In genomic region chr1:120258245-120258644, GRCm38 (mm10) we compare ENCODE assay signal across 12 mouse cellular contexts. TPM values are rescaled to one million over a fixed set of nuclear protein-coding genes. Genes with fewer than 3 reads are reported as not detected.
A peak's percentile ranks its signal among the peaks of the same experiment; 100 is the strongest.
DNase-seq lines count a peak whose midpoint lies in the region; ATAC-seq lines count a peak whose summit lies in the region.
"Had no signal": no experiment of that assay in that cellular context is flagged by ENCODE, and none has a peak within 500 bp of the region (broad histone marks: within the 10 kb centered on the region; RNA-seq: fewer than 3 reads in every experiment).

No protein-coding gene starts in this region.

- no peak for ATAC-seq in erythroblast, adult 5-6 weeks (replicated peaks; ENCODE audit: low FRiP score, poor library complexity, severe bottlenecking)
- no peak for ATAC-seq in midbrain, embryonic 13.5 days
- ATAC-seq in liver, embryonic 13.5 days (ENCODE audit: low read depth), result no peak
- ATAC-seq in stomach, embryonic 16.5 days (ENCODE audit: insufficient read depth, low FRiP score), result no peak
- ATAC-seq: forebrain, embryonic 15.5 days had no signal

- H3K27me3 ChIP-seq in erythroblast, embryonic 14.5 days (ENCODE audit: control insufficient read depth), result no peaks in the 10 kb centered on the region
- H3K27me3 ChIP-seq in midbrain, embryonic 10.5 days (ENCODE audit: low read depth, poor library complexity, severe bottlenecking), result peaks cover 9% of the 10 kb centered on the region
- H3K27me3 ChIP-seq in midbrain, embryonic 13.5 days, result 0 out of 2 replicates have a peak, but pooled peaks cover 1% of the 10 kb centered on the region
- H3K27me3 ChIP-seq in liver, embryonic 13.5 days, result no peaks in the 10 kb centered on the region
- H3K27me3 ChIP-seq in stomach, embryonic 16.5 days (ENCODE audit: control insufficient read depth, insufficient read depth, low read length), result 0 out of 2 replicates have a peak, but pooled peaks cover 2% of the 10 kb centered on the region
- H3K27me3 ChIP-seq: forebrain, embryonic 15.5 days; hindbrain, embryonic 12.5 days had no signal

- DNase-seq in midbrain, embryonic 10.5 days (ENCODE audit: low spot score), result no peak
- DNase-seq in liver, embryonic 13.5 days, result no peak
- DNase-seq in testis, postnatal 10 days (ENCODE audit: low spot score), result no peak
- no peak for DNase-seq in right cerebral cortex, postnatal 10 days (ENCODE audit: low spot score in 2 of 2)
- DNase-seq: kidney, postnatal 14 days; thymus, postnatal 25 days had no signal

- H3K9ac ChIP-seq in midbrain, embryonic 13.5 days (replicated peaks), result no peak overlapping the region
- peak overlapping the region; percentile 91 for H3K9ac ChIP-seq in liver, embryonic 13.5 days
- H3K9ac ChIP-seq in stomach, embryonic 16.5 days (ENCODE audit: low read length), result no peak overlapping the region
- H3K9ac ChIP-seq: forebrain, embryonic 15.5 days; hindbrain, embryonic 12.5 days had no signal

- peaks cover 95% of the 10 kb centered on the region for H3K4me1 ChIP-seq in erythroblast, embryonic 14.5 days (ENCODE audit: control insufficient read depth)
- H3K4me1 ChIP-seq in midbrain, embryonic 10.5 days, result peaks cover 4% of the 10 kb centered on the region; the same call in 1 of the 2 replicates
- H3K4me1 ChIP-seq in midbrain, embryonic 13.5 days (replicated peaks), result no peaks in the 10 kb centered on the region
- H3K4me1 ChIP-seq in liver, embryonic 13.5 days (replicated peaks), result peaks cover 88% of the 10 kb centered on the region
- peaks cover 8% of the 10 kb centered on the region; the same call in 1 of the 2 replicates for H3K4me1 ChIP-seq in stomach, embryonic 16.5 days (ENCODE audit: control insufficient read depth, insufficient read depth, low read length)
- H3K4me1 ChIP-seq: forebrain, embryonic 15.5 days; hindbrain, embryonic 12.5 days had no signal

- WGBS in midbrain, embryonic 10.5 days, result 87% methylated on average over 8 of the region's 8 CpGs
- 81% methylated on average over 8 of the region's 8 CpGs for WGBS in midbrain, embryonic 13.5 days
- 59% methylated on average over 8 of the region's 8 CpGs for WGBS in liver, embryonic 13.5 days (ENCODE audit: insufficient replicate concordance)
- WGBS in stomach, embryonic 16.5 days, result 28% methylated on average over 8 of the region's 8 CpGs

- H3K4me3 ChIP-seq in erythroblast, embryonic 14.5 days (replicated peaks), result peak overlapping the region; percentile 63
- H3K4me3 ChIP-seq in midbrain, embryonic 10.5 days, result no peak overlapping the region
- no peak overlapping the region for H3K4me3 ChIP-seq in midbrain, embryonic 13.5 days (replicated peaks)
- peak overlapping the region; percentile 43 for H3K4me3 ChIP-seq in liver, embryonic 13.5 days (replicated peaks)
- no peak overlapping the region for H3K4me3 ChIP-seq in stomach, embryonic 16.5 days (replicated peaks; ENCODE audit: low read length)
- H3K4me3 ChIP-seq: forebrain, embryonic 15.5 days; hindbrain, embryonic 12.5 days had no signal

- no peaks in the 10 kb centered on the region for H3K9me3 ChIP-seq in erythroblast, embryonic 14.5 days (ENCODE audit: control insufficient read depth, low read length)
- no peaks in the 10 kb centered on the region for H3K9me3 ChIP-seq in midbrain, embryonic 10.5 days (replicated peaks)
- H3K9me3 ChIP-seq in midbrain, embryonic 13.5 days, result no peaks in the 10 kb centered on the region
- no peaks in the 10 kb centered on the region for H3K9me3 ChIP-seq in liver, embryonic 13.5 days (replicated peaks)
- H3K9me3 ChIP-seq in stomach, embryonic 16.5 days (replicated peaks; ENCODE audit: control insufficient read depth, low read length), result no peaks in the 10 kb centered on the region
- H3K9me3 ChIP-seq: forebrain, embryonic 15.5 days; hindbrain, embryonic 12.5 days had no signal

- no peak overlapping the region for H3K4me2 ChIP-seq in midbrain, embryonic 13.5 days (replicated peaks)
- peak overlapping the region; percentile 93 for H3K4me2 ChIP-seq in liver, embryonic 13.5 days
- 0 out of 2 replicates have a peak overlapping the region, but pooled peaks have one; percentile 3 for H3K4me2 ChIP-seq in stomach, embryonic 16.5 days (ENCODE audit: low read depth, low read length)
- H3K4me2 ChIP-seq: forebrain, embryonic 15.5 days; hindbrain, embryonic 12.5 days had no signal

- peaks cover 100% of the 10 kb centered on the region for H3K36me3 ChIP-seq in erythroblast, embryonic 14.5 days (ENCODE audit: control insufficient read depth)
- H3K36me3 ChIP-seq in midbrain, embryonic 10.5 days, result no peaks in the 10 kb centered on the region
- H3K36me3 ChIP-seq in midbrain, embryonic 13.5 days, result no peaks in the 10 kb centered on the region
- peaks cover 53% of the 10 kb centered on the region for H3K36me3 ChIP-seq in liver, embryonic 13.5 days
- no peaks in the 10 kb centered on the region for H3K36me3 ChIP-seq in stomach, embryonic 16.5 days (ENCODE audit: control insufficient read depth, insufficient read depth, low read length)
- H3K36me3 ChIP-seq: forebrain, embryonic 15.5 days; hindbrain, embryonic 12.5 days had no signal

- H3K27ac ChIP-seq in midbrain, embryonic 10.5 days (replicated peaks), result 0 out of 2 replicates have a peak overlapping the region, but pooled peaks have one; percentile 25
- H3K27ac ChIP-seq in midbrain, embryonic 13.5 days, result no peak overlapping the region
- peak overlapping the region; percentile 97 for H3K27ac ChIP-seq in liver, embryonic 13.5 days
- no peak overlapping the region for H3K27ac ChIP-seq in stomach, embryonic 16.5 days (ENCODE audit: low read length)
- H3K27ac ChIP-seq: forebrain, embryonic 15.5 days; hindbrain, embryonic 12.5 days had no signal

RNA-seq across cellular contexts. Expression of gene Steap3, which starts 14.3 kb away (rescaled TPM):
- polyA plus RNA-seq in erythroblast, embryonic 14.5 days (2012), result 29.2 and 33.0 TPM in 2 replicates
- total RNA-seq in erythroblast, adult 5-6 weeks (2015; ENCODE audit: low replicate concordance), result 6.3 and 11.7 TPM in 2 replicates
- total RNA-seq in erythroblast, adult 5-6 weeks (2017; ENCODE audit: low replicate concordance), result 6.1 and 6.4 TPM in 2 replicates
- polyA plus RNA-seq in midbrain, embryonic 10.5 days (2016; fragmentation: Nextera tagmentation; extraction: Ambion mirVana), result 3.4 and 3.5 TPM in 2 replicates
- 1.5 and 2.1 TPM in 2 replicates for polyA plus RNA-seq in midbrain, embryonic 13.5 days (2015; fragmentation: Nextera tagmentation; extraction: Ambion mirVana)
- polyA plus RNA-seq in liver, embryonic 13.5 days (2015; fragmentation: Nextera tagmentation; extraction: Ambion mirVana), result 46.7 and 49.5 TPM in 2 replicates
- 5.2 and 8.2 TPM in 2 replicates for polyA plus RNA-seq in stomach, embryonic 16.5 days (2015; fragmentation: Nextera tagmentation; extraction: Ambion mirVana)

Comparison
In these comparisons a context has a peak if more than half of its experiments do, and no peak if none do; other contexts are left out.
1. H3K27ac ChIP-seq: peak in midbrain, embryonic 10.5 days (single experiment) and liver, embryonic 13.5 days (single experiment); none in midbrain, embryonic 13.5 days (single experiment) and stomach, embryonic 16.5 days (single experiment).
2. H3K4me3 ChIP-seq: peak in erythroblast, embryonic 14.5 days (single experiment) and liver, embryonic 13.5 days (single experiment); none in midbrain, embryonic 10.5 days (single experiment), midbrain, embryonic 13.5 days (single experiment) and stomach, embryonic 16.5 days (single experiment).